Mouse (Mus musculus): Measurements from ENCODE around the gene Kcnh1.

Kcnh1 gene

DNA sequence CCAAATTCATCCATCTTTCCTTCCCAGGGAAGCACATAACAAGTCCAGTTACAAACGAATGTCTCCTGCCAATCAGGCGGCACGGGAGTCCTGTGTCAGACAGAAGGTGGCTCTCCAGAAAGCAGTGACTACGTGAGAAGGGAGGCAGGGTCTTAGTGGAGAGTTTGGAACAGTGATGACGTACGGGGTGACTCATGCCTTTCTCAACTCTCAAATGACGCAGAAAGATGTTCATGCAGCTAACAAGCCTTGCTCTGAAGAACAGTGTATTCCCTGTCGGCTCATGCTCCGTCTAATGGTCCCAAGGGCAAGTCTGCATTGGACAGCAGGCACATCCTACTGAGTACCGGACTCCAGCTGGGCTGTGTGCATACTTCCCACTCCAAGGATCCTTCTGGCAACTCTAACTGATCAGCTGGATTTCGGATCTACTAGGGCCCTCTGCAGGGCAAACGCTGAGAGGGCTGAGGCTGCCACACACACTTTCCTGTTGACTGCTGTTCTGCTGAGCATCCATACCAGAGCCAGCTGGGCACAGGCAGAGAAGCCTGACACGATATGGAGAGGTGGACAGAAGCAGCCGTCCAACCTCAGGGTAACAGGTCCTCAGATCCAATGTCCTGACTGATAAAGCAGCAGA is 335.3 kb downstream of the Kcnh1 start:
- ChIA-PET POLR2A (interaction anchor here in 2 of 4 experiments (1.2 to 1.4 kb wide), 2 partner anchors 71 to 76 kb away, joined by 4 read pairs; no protein-coding TSS in a partner anchor), CTCF (interaction anchor here in 3 of 4 experiments (1.0 to 1.3 kb wide), 3 partner anchors 37 to 336 kb away, joined by 3 to 4 read pairs (median 3); partner anchors contain the start of gene Kcnh1 (in 1 of the 3))

DNA sequence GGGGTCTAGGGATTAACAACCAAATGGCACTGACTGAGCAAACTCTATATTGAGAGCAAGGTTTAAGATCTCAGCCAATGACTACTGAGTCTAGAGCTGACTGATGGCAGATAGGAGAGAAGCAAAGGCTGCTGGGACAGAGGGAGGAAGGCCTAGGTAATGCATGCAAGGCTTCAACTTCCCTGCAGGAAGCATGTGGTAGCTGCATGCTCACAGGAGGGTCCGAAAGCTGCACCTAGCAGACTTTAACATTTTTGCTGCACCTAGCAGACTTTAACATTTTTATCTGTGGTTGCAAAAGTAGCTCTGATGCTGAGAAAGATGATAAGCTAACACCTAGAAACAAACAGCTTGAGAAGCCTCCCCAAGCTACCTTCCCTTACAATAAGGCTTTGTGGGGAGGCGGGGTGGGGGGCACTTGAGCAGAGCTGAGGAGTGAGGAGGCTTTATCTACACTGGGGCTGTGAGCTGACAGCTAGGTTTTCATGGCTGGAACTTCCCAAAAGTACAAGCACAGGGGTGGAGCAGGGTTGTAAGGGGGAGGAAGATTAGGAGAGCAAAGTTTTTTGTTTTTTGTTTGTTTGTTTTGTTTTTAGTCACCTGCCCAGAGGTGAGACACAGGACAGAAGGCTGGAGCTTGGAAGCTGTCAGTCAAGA is 341.0 kb downstream of the Kcnh1 start:
- POLR2A ChIA-PET = interaction anchor here in 2 of 4 experiments (0.7 kb wide), 2 partner anchors 10 to 11 kb away, joined by 4 read pairs; no protein-coding TSS in a partner anchor
- CTCF ChIA-PET = interaction anchor here in 2 of 4 experiments (0.5 to 0.7 kb wide), 2 partner anchors 227 to 335 kb away, joined by 3 to 5 read pairs; no protein-coding TSS in a partner anchor

DNA sequence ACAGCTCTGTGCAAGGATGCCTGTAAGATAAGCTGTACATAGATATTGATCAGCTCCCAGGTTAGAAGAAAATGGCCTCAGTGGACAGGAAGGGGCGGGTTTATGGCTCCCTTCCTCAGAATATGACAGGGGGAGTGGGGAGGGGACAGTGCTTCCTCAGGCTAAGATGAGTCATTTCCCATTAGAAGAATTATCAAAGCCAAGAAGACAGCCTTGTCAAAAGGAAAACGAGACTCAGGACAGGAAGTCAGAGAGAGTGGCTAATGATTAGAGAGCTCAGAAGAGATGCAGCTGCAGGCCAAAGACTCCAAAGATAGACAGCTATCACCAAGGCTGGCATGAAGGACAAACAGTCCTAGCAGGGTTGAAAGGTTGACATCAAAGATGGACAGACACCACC is 341.6 kb downstream of the Kcnh1 start:
- CTCF ChIA-PET = interaction anchor here in 1 of 4 experiments (0.5 kb wide), 1 partner anchor 335 kb away, joined by 5 read pairs; no protein-coding TSS in a partner anchor

GRCm38 (mm10) chr1:192533016-192533415 is 342.4 kb downstream of the Kcnh1 start:
- ChIA-PET CTCF (no interaction called here), POLR2A (no interaction called here)

More for the DNA sequence above, 341.6 kb downstream of the Kcnh1 start:
- POLR2A ChIA-PET = no interaction called here

DNA sequence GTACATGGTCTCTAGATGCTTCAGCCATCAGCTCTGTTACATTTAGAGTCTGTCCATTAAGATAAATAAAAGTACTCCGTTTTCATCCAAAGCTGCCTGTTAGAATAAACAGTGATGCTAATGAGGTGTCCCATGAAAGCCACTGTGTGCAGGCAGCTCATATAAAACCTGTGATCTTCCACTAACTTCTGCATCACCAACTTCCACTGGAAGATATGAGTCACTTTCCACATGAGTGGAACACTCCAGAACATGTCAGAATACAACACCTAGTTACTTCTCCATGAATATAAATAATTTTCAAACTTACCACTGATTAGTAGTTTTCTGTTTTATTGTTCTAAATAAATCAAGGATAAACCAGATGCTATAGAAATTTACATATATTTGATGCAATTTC is 345.9 kb downstream of the Kcnh1 start:
- CTCF ChIA-PET = interaction anchor here in 1 of 4 experiments (0.6 kb wide), 1 partner anchor 349 kb away, joined by 4 read pairs; no protein-coding TSS in a partner anchor
- POLR2A ChIA-PET = interaction anchor here in 1 of 4 experiments (0.6 kb wide), 1 partner anchor 87 kb away, joined by 3 read pairs; no protein-coding TSS in a partner anchor

DNA sequence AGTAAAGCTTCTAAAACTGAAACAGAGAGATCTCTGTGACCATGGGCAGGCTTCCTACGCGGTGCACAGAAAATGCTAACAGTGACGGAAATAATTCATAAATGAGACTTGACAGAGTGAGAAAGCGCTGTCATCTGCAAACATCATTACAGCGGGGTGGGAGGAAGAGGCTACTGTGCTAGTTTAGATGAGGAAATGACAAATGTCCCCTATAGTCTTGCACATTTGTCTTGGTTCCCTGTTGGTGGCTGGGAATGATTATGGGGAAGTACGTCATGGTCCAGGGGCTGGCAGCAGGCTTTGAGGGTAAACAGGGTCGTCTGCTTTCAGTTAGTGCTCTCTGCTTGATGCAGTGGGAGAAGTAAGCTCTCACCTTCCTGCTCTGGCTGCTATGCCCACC is 346.6 kb downstream of the Kcnh1 start:
- ChIA-PET CTCF (interaction anchor here in 1 of 4 experiments (1.9 kb wide), 1 partner anchor 93 kb away, joined by 6 read pairs; no protein-coding TSS in a partner anchor), POLR2A (no interaction called here)

GRCm38 (mm10) chr1:192542093-192542492 is 351.5 kb downstream of the Kcnh1 start:
- CTCF ChIA-PET = no interaction called here
- POLR2A ChIA-PET = interaction anchor here in 1 of 4 experiments (0.6 kb wide), 1 partner anchor 10 kb away, joined by 4 read pairs; no protein-coding TSS in a partner anchor

DNA sequence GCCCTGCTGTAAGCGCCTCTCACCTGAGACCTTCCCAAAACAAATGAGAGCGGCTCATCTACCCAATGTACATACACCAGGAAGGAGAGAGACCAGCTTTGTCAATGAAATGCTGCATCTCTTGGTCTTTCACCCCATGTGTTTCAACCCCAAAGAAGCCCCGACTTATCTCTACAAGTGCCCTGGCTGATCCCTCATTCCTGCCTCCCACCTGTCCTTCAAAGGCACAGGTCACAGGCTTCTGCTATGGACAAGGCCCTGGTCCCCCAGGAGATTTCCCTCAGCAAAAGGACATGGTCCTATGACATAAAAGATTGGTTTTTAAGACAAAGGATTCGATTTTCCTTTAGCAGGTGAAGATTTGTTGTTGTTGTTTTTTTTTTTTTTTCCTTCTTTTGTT is 353.1 kb downstream of the Kcnh1 start:
- POLR2A ChIA-PET = interaction anchor here in 1 of 4 experiments (0.7 kb wide), 1 partner anchor 63 kb away, joined by 5 read pairs; no protein-coding TSS in a partner anchor

GRCm38 (mm10) chr1:192544091-192544490 is 353.5 kb downstream of the Kcnh1 start:
- ChIA-PET POLR2A (interaction anchor here in 1 of 4 experiments (0.7 kb wide), 1 partner anchor 63 kb away, joined by 5 read pairs; no protein-coding TSS in a partner anchor), CTCF (no interaction called here)

More for the DNA sequence above, 353.1 kb downstream of the Kcnh1 start:
- CTCF ChIA-PET = no interaction called here

- POLR2A ChIA-PET = no interaction called here
These were observed 354.3 kb downstream of the Kcnh1 start for GRCm38 (mm10) chr1:192544901-192545300.

GRCm38 (mm10) chr1:192546843-192547242 is 356.3 kb downstream of the Kcnh1 start:
- CTCF ChIA-PET = interaction anchor here in 3 of 4 experiments (0.5 to 1.7 kb wide), 3 partner anchors 103 to 357 kb away, joined by 3 read pairs; partner anchors contain the start of gene Kcnh1 (in 2 of the 3)
- POLR2A ChIA-PET = no interaction called here

More at GRCm38 (mm10) chr1:192544901-192545300, 354.3 kb downstream of the Kcnh1 start:
- CTCF ChIA-PET = no interaction called here

DNA sequence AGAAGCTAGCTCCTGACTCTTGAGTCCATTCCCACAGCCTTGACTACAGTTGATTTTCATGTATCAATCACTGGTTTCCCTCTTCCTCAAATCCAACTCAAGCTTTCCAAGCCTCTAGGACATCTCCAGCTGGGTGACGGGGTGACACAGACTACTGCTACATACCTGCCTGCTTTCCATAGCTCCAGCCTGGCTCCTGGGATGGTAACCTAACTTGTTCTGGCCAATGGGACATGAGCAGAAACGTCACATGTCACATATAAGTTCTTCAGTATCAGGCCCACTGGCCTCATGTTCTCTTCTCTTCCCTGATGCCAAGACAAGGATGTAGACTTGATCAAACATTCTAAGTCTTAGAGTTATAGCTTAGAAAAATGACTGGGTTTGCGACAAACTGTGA is 360.0 kb downstream of the Kcnh1 start:
- POLR2A ChIA-PET = no interaction called here
- CTCF ChIA-PET = no interaction called here

DNA sequence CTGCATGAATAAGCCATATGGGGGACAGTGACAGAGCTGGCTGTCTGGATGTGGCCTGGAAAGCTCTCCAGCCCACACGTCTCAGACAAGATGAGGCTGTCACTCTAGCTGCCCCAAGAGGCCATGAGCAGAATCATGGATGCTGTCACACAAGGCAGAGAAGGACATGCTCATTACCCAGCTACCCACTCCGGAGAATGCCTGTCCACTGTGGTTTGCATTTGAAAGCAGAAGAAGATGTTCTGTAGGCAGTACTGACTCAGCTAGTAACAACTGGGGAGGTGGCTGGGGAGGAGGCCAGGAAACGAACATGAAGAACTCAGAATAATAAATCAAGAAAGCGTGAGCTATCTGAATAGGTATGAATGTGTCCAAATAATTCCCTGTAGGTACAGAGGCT is 364.9 kb downstream of the Kcnh1 start:
- CTCF ChIA-PET = no interaction called here
- POLR2A ChIA-PET = no interaction called here

GRCm38 (mm10) chr1:192557978-192558594 is 367.5 kb downstream of the Kcnh1 start:
- ChIA-PET CTCF (interaction anchor here in 1 of 4 experiments (0.7 kb wide), 1 partner anchor 300 kb away, joined by 3 read pairs; no protein-coding TSS in a partner anchor), POLR2A (no interaction called here)

DNA sequence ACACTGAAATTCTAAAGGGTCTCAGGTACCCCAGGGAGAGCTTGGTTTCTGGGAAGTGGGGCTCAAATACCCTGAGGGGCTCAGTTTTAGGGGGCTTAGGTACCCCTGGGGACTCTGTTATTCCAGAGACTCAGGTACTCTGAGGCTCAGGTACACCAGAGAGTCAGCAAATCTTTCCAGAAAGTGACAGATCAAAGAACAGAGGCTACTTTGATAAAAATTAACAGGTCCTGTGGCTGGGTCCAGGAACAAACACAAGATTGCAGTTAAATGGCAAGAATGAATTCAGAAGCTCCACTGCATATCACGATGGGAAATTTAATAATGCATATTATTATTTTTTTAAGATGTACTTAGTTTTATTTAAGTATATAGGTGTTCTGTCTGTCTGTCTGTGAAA is 368.8 kb downstream of the Kcnh1 start:
- ChIA-PET CTCF (no interaction called here), POLR2A (no interaction called here)

Data from embryonic stem cell, embryonic (primary cell).